Mouse (Mus musculus) CD4-positive, CD25-positive, alpha-beta regulatory T cell, adult 2 months (primary cell): ENCODE measurements around the gene Plppr3.
"Not testable (repeated sequence)": the region's sequence is repeated elsewhere in the genome, so short reads cannot be mapped to it uniquely, and the experiment has no call there.

Experiments
- DNase-seq: peaks from one replicate; pipeline ENCODE4 v3.0.0-alpha.2; 2012; ENCODE audit warnings: low read depth, low spot score

The Plppr3 gene

DNA sequence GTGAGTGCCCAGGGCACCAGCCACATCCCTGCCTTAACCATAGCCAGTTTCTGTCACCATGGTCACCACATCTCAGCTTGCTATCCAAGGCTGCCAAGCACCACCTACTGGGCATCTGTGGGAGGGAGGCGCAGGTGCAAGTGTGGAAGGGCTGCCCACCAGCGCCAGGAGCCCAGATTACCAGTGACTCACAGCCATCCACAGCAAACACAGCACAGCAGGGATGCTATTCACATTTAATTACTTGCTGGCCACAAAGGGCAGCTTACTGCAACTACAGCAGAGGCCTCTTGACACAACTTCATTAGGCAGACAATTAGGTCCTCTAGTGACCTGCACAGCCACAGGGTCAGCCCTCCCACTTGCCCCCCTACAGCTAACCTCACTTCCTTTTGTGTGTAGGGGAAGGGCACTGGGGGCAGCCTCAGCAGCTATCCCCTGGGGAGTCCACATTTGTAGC lies 26.5 kb upstream of the Plppr3 start:
- DNase-seq, result peak; percentile 25

DNA sequence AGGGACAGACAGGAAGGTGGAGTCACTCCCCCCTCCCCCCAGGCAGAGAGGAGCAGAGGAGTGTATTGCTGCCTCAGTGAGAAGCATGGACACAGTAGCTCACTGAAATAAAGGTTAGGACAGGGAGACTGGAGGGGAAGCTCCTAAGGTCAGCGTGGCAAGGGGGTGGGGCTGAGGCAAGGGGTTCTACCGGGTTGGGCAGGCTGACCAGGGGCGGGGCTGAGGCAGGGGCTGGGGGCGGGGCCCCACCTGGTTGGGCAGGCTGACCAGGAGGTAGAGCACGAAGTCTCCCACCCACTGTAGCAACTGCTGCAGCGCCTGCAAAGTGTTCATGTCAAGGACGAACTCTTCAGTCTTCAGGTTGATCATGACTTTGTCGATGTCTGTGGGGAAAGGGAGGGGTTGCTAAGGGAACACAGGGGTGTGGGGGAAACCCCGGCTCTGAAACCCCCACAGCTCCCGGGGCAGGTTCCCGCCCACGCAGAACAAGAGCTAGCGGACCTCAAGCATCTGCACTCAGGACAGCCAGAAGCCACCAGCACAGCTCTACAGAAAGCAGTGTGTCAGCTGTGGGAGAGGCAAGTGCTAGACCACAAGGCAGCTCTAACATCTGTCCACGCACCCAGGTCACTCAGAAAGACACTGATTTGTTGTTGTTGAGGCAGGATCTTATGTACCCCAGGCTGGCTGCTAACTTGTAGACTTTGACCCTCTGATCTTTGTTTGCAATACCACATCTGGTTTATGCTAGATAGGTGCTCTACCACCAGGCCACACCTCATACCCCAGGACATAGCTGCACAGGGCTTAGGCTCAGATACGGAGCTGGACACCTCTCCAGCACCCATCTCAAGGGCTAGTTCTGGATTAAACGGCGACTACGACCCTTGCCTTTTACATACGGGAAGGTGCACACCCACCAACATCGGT lies 23.1 kb upstream of the Plppr3 start:
- DNase-seq, result peak; percentile 67

DNA sequence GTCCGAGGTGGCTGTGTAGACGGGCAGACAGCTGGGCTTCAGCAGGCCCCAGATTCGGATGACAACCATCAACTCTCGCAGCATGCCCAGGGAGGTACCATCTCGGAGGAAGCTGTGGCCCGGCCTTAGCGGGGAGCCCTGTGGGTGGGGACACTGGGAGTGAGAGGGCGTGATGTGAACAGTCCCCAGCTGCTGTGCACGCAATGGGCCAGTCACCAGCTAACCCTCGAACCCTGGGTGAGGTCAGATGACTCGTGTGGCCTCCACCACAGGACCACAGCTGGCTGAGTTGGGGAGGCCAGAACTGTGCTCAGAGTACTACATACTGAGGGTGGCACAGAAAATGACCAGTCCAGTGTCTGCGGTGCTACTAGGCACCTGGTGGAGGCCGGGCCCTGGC lies 22.4 kb upstream of the Plppr3 start:
- DNase-seq, result no peak

DNA sequence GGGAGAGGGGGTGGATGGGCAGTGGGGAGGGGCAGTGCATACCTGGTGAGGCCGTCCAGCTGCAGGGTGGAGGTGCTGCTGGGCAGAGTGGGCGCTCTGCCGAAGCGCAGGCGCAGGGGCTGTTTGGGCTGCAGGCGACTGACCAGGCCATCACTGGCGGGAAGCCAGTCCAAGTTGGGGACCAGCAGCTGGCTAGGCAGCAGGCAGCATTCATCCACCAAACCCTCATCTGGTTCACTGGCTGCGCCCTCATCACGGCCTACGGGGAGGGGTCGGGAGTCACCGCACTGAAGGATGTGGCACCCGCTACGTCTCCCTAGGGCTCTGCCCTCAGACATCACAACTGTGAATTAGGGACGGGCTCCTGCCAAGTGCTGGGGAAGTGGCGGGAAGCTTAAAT lies 21.9 kb upstream of the Plppr3 start:
- DNase-seq, result no peak

DNA sequence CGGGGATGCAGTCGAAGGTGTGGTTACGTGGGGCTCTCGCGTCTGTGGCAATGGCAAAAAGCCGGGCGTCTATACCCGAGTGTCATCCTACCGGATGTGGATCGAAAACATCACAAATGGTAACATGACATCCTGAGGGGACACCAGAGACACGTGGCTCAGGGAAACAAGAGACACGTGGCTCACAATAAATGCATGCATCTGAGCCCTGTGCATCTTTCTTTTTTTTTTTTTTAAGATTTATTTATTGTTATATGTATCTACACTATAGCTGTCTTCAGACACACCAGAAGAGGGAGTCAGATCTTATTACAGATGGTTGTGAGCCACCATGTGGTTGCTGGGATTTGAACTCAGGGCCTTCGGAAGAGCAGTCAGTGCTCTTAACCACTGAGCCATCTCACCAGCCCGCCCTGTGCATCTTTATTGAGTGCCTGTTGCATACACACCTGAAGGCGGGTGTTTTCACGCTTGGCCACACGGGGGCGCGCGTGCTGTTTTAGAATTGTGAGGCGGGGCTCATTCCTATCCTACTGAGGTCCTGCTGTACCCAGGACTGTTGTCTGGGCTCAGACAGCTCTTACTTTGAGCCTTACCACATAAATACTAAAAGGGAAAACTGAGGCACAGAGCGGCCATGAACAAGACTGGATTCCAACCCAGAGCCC lies 18.2 kb upstream of the Plppr3 start:
- DNase-seq, result peak; percentile 87

DNA sequence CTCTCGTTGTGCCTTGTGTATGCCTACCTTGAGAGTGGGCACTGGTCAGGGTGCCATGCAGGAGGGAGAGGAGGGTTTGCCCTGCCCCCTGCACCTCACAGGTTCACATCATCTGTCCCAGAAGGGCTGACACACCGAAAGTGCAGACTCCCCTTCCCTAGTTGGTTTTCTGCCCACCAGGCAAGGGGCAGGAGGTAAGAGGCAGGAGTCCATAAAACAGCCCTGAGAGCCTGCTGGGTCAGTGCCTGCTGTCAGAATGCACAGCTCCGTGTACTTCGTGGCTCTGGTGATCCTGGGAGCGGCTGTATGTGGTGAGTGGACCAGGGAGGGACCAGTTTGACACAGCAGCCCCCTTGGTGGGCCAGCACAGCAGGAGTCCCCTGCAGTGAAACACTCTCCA lies 16.2 kb upstream of the Plppr3 start, which contains the start of gene Cfd:
Gene Cfd, plus strand, starts transcription at position 184 of the 400 bp plus-strand sequence.
- DNase-seq, result no peak

DNA sequence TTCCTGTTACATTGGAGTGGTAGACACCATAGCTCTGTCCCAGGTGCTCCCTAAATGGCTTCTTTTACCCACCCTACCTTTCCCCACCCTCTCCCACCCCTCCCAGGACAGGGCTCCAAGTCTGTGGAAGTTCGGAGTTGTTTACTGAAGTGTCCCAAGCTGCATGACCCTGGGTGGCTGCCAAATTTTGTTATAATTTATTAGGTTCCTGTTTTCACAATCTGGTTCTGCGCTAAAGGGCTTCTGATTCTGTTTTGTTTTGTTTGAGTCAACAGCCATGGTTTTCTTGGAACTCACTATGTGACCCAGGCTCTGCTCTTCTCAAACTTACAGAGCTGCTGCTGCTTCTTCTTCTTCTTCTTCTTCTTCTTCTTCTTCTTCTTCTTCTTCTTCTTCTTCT lies 15.0 kb upstream of the Plppr3 start:
- no peak for DNase-seq

DNA sequence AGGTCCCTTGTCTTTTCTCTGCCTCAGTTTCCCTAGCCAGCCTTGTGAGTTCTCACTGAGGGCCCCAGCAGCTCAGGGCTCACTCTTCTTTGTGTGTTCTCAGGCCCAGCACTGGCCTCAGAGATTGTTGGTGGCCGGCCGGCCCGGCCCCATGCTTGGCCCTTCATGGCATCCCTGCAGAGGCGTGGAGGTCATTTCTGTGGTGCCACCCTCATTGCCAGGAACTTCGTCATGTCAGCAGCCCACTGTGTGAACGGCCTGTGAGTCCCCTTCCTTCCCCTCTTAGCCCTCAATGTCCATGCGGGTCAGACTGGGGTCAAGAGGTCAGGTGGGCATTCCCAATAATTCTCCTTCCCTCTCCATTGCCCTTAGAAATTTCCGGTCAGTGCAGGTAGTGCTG lies 12.2 kb upstream of the Plppr3 start:
- no peak for DNase-seq

DNA sequence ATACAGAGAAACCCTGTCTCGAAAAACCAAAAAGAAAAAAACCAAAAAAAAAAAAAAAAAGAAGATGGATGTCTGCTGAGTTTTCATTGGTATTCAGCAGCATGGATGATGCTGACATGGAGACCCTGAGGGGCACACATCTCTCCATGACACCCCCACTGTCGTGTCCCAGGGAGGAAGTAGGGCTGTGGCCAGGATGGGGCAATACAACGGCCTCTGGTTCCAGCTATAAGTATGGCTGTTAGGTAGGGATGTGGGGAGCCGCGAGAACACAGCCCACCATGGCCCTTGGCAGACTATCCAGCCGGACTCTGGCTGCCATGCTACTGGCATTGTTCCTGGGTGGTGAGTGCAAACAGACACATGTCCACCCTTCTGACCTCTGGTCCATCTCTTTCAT lies 11.6 kb upstream of the Plppr3 start, which contains the start of gene Elane:
Gene Elane, plus strand, starts transcription at position 194 of the 400 bp plus-strand sequence.
- DNase-seq, result no peak

DNA sequence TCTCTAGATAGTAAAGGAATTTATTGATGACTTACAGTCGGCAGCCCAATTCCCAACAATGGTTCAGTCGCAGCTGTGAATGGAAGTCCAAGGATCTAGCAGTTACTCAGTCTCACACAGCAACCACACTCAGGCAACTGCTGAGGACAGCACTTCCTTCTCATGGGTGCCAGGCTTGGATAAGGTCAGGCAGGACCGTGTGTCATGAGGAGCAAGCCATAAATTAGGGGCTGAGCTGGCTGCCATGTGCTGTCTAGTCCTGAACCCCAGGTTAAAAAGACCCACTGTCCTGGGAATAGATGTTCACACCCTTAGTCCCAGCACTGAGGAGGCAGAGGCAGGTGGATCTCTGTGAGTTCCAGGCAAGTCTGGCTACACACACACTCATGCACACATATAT lies 10.5 kb upstream of the Plppr3 start:
- not testable (repeated sequence) for DNase-seq

DNA sequence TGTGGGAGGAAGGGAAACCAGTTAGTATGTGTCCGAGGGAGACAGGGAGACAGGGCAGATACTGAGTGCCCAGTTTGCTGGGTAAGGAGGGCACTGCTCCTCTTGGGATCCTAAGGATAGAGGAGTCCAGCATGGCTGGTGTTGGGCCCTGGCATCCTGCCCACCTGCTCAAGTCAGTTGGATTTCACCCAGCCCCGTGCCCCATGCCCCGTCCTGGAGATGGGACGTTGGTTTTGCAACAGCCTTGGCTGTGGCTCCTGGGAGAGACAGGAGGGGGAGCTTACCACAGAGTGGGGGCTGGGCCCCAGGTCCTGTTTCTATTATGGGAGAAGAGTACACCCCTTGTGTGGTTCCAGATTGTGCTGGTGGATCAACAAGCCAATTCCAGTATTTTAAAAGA lies 10.0 kb upstream of the Plppr3 start:
- no peak for DNase-seq

DNA sequence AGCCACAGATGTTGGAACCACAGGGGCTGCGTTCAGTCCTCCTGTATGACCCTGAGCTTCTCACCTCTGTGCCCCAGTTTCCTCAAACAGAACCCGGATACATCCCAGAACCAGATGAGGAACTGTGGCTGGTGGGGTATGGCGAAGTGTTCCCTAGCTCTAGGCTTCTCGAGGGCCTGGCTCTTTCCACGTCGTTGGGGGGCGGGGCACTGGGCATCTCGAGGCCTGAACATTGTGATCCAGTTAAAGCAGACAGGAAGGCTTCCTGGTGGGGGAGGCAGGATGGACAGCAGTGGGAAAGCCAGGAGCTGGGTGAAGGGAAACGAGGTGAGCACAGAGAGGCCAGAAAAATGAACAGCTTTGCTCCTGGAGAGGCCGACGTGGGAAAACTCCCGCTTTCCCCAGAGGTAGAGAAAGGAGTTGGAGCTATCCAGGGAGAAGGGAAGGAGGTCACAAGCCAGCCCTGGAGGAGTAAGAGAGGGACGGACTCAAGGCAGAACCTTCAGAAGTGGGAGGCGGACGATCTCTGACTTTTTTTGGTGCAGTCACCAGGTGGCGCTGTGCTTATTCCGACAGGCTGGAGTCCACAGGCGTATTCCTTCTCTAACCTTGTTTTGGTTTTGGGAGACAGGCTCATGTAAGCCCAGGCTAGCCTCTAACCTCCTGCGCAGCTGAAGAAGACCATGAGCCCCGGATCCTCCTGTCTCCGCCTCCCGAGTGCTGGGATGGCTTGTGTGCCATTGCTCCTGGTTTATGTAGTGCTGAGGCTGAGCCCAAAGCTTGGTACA lies 9.1 kb upstream of the Plppr3 start:
- DNase-seq, result peak; percentile 88

DNA sequence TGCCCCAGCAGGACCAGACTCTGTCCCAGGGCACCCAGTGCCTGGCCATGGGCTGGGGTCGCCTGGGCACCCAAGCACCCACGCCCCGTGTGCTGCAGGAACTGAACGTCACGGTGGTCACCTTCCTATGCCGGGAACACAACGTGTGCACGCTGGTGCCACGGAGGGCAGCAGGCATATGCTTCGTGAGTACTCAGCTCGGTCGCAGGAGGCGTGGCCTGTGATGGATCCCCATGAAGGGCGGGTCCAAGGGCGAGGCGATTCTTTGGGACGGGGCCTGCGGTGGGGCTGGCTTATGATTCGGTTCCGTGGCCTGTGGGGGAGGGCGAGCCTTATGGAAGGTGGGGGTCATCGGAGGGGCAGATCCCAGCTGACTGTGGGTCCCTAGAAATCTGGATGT lies 7.5 kb upstream of the Plppr3 start:
- DNase-seq, result no peak

DNA sequence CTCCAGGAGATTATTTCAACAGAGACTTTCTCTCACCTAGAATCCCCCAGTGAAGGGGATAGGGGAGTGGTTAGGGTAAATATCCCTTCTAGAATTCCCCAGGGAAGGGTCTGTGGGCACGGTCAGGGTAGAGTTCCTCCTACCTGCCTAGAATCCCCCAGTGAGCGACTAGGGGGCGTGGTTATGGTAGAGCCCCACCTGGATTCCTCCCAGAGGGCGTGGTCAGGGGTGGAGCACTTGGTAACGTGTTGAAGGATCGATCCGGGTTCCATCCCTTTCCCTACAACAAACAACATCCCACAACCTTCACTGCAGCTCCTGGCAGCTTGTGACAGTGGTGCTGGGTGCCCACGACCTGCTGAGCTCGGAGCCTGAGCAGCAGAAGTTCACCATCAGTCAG lies 6.3 kb upstream of the Plppr3 start:
- no peak for DNase-seq

DNA sequence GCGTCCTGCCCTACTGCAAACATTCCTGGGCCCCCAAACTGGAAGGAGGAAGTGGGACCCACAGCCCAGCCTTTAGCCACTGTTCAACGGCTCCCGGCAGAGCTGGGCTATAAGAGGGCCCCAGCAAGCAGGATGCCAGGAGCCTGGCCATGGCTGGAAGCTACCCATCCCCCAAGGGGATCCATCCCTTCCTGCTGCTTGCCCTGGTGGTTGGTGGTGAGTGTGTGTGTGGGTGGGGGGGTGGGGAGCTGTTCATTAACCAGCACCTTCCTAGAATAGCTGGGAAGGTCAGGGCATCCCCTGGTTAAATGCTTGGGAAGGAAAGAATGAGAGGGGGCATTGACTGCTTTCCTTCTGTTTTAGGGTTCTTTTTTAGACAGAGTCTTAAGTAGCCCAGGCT lies 5.1 kb upstream of the Plppr3 start:
- DNase-seq, result no peak

DNA sequence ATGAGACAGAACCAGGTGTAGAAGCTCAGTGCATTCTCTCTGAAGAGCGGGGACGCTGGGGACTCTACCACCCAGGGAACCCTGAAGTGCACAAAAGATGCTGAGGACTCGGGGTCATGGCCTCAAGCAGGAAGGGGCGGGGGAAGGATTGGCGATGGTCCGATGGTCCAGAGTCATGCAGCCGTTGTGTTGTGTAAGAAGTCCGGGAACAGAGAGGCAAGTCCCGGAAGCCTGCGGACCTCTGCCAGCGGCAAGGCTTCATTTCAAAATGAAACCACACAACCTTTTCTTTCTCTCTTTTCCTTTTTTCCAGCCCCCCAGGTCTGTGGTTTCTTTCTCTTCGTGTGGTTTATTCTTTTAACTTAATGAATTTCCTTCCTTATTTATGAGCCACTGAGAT lies 3.3 kb upstream of the Plppr3 start:
- DNase-seq, result peak; percentile 37

DNA sequence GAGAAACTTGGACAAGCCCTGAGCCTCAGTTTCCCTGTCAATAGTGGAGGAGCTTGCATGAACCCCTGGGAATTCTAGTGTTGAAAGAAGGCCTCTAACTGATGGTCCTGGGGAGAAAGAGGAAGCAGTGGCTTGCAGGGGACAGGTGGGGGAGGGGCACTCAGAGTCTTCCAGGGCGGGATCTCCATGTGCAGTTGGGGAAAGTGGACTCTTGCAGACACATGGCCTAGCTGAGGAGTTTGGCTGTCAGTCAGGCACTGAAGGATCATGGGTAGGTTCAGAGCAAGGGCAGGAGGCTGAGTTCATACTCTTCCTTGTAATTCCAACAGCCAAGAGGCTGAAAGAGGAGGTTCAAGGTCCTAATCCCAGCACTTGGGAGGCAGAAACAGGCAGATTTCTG lies 2.7 kb upstream of the Plppr3 start:
- DNase-seq, result no peak

DNA sequence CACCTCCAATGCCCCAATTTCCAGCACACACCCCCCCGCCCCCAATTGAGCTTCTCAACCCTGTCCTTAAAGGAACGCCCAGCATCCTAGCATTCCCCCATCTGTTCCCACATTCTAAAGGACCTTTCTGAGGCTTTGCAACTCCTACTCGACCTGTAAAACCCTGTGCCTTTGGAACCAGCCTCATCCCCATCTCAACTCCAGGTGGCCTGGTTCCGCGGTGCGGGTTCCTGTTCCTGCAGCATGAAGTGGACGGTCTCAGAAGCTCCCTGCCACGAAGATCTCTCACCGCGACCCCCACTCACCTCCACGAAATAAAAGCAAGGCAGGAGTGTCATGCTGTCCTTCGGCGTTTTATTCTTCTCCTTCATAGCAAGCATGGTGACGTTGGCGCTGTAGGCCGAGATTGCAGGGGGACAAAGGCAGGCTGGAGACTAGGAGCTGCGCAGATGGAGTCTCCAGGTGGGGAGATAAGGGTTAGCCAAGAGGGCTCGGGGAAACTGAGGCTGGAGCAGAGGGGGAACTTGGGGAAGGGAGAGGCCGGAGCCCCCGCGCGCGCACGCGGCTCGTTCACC lies 632 bp downstream of the Plppr3 start:
- DNase-seq, result no peak

DNA sequence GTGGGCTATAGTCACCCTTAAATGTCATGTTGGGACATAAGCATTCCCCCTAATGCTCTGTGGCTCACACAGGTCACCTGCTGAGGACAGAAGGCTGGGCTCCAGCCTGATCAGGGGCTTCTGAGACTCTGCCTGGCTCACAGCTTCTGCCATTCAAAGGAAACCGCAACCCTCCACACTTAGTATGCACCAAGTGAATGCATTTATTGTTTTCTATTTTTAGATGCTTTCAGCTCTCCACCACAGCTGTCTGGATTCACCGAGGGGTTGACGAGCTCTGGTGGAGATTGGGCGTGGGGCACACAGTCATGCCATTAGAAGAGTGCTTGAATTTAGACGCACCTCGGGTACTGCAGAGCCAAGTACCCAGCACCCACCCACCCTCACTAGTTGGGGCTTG lies 1.1 kb downstream of the Plppr3 start:
- DNase-seq, result no peak

DNA sequence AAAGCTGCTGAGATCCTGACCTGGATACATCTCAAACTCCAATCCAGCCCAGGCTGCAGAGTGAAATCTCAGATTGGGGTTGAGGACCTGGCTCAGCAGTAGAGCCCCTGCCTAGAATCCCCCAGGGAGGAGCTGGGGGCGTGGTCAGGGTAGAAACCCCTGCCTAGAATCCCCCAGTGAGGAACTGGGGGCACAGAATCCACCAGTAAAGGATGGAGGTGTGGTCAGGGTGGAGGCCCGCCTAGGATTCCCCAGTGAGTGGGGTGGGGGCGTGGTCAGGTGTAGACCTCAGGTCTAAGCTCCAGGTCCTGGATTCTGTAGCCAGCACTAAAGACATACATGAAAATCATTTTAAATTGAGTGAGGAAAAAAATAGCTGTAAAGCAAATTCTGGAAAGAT lies 1.6 kb downstream of the Plppr3 start:
- DNase-seq, result no peak

DNA sequence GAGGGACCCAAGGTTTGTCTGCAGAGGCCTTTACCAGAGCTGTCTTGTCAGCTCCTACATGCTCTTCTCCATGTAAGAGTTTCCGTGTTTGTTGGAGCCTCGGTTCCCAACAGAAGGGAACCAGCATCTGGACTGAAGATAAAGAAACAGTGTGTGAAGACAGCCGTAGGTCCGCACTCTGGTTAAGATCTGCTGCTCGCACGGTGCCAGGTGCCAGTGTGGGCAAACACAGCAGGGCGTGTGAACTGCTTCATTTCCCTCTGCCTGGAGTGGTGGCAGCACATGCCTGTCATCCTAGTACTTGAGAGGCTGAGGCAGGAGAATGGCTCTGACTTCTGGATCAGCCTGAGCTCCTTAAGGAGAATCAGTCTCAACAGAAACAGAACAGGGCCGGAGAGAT lies 2.6 kb downstream of the Plppr3 start:
- no peak for DNase-seq

DNA sequence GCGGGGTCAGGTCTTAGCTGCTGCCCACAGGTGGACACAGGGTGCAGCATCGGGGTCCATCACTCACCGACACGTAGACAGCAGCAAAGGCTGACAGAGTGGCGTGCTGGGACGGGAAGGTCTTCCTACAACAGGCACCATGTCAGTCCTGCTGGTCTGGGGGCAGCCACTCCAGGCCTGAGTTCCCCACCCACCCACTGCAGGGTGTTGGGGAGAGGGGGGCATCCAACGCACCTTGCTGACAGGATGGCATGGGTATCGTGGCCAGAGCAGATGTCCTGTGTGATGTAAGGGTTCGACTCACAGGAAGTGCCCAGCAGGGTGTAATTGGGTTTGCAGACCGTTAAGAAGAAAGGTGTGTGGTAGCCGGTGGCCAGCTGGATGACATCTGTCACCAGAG lies 7.8 kb downstream of the Plppr3 start:
- no peak for DNase-seq
